Mouse (Mus musculus) lung, adult 10 weeks (tissue): Measurements from ENCODE around the gene Ift52. TPM values are rescaled to one million over a fixed set of nuclear protein-coding genes. Genes with fewer than 3 reads are reported as not detected.

Experiments used
- polyA plus RNA-seq: library from polyadenylated mRNA; stranded (reverse); fragments of 350-450 nt; fragmentation: Illumina TruSeq; extraction: RNeasy Lipid Tissue Mini Kit (QIAGEN cat#74804); gene quantifications from one replicate; pipeline ENCODE4 v1.2.3, GENCODE M21; 2014; ENCODE audit warnings: low read depth, low replicate concordance; ENCODE audit not compliant: insufficient read depth

Ift52 gene
- polyA plus RNA-seq, result 23.6 TPM

DNA sequence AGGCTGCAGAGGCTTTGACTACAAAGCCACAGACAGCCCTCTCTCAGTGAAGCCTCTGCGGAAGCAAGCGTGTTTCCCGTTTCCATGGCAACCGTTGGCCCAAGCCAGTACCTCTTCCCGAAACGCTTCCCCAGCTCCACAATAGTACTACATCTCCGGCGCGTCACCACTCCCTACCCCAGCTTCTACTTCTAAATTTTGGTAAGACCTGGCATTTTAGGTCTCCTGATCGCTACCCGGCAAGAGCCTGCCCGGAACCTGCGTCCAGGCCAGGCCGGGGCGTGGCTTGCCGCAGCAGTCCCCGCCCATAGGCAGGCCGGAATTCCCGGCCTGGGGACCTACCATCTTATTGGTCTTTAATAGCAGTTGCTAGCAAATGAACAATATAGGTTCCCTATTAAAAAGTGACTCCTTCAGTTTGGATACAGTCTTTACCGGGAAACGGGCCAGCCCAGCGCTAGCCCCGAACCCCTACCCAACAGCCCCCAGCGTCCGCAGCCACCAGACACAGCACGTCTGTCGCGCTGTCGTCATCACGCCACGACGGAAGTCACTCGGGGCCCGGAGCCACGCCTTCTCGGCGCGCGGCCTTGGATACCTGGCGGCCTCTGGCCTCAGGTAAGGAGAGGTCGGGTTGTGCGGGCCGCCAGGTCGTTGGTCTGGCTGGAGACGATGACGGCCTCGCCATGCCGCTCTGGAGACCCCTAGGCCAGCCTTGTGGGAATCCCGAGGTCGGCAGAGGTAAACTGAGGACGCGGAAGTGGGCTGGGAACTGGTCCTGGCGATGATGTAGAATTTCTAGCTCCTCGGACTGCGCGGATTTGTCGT, at the start of gene Ift52:
Gene Ift52 (plus strand): TSS at position 439 of the 828 bp plus-strand sequence.

DNA sequence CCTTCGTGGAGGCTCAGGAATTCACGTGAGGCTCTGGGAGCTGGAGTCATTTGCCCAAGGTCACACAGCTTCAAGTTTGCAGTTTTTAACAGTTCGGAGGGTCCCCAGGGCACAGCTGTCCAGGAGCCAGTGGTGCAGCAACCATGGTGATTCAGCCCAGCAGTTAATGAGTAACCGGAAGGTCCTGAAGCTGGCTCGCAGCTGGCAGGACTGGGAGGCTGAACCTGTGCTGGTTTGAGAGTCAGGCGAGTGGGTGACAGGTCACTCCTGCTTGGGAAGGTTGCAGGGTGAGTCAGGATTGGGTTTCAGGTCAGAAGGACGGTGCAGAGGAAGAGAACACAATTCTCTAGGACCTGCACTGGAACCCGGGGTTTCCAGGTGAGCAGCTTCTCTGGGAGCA, 29.9 kb upstream of the Ift52 start, which contains the start of gene Sgk2:
Gene Sgk2 (plus strand): TSS at position 113 of the 400 bp plus-strand sequence.

DNA sequence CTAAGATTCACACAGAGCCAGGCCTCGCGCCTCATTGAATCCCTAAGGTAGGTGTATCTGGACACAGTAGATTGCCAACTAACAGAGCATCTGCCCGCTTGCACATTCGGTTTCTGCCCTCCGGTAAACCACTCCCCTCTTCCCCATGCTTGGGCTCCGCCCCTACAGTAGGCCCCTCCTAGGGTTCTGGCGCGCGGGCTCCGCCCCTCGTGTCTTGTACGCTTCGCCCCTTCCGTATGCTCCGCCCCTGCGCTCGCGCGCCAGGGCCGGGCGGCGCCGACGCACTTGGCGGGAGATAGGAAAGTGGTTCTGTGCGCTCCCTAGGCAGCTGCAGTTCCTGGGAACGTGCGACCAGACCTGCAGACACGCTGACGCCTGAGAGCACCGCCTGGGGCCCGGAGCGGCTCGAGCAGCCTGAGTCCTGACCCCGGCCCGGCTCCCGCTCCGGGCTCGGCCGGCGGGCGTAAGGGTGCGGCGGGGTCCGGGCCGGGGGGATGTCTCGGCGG, 37.2 kb downstream of the Ift52 start, which contains the start of gene Mybl2:
Gene Mybl2 (plus strand): TSS at position 353 of the 506 bp plus-strand sequence.

DNA sequence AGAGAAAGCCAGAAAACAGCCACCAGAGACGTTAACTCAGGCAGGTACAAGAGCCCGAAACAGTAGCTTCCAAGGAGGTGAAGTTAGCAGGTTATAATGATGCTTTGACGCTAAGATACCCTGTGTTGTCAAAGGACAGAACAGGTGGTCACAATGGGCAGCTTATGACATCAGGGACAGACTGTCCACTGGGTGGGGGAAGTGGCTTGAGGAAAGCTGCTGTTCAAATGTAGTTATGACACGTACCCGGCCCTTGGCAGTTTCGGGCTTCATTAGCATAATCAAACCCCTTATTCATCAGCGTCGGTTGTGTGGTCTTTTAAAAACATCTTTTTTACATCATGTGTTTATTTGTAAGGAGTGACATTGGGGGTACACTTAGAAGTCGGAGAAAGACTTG, 70.6 kb downstream of the Ift52 start, which contains the start of gene Gtsf1l:
Gene Gtsf1l (minus strand): TSS at position 128 of the 400 bp plus-strand sequence.

Other genes with a start within 250 kb of the Ift52 start
- 82.7 TPM for gene Srsf6, start 85.8 kb upstream of the Ift52 start, polyA plus RNA-seq
- not detected for gene L3mbtl1, start 73.9 kb upstream of the Ift52 start, polyA plus RNA-seq
- not detected for gene Sgk2, start 30.0 kb upstream of the Ift52 start, polyA plus RNA-seq
- 0.77 TPM for gene Mybl2, start 37.3 kb downstream of the Ift52 start, polyA plus RNA-seq
- 0.74 TPM for gene Gtsf1l, start 70.5 kb downstream of the Ift52 start, polyA plus RNA-seq
- 7.5 TPM for gene Tox2, start 185.8 kb downstream of the Ift52 start, polyA plus RNA-seq